Mouse (Mus musculus) heart, embryonic 15.5 days (tissue): ENCODE data around the gene Nbr1. TPM values are rescaled to one million over a fixed set of nuclear protein-coding genes. Genes with fewer than 3 reads are reported as not detected.
"Not testable (repeated sequence)": the region's sequence is repeated elsewhere in the genome, so short reads cannot be mapped to it uniquely, and the experiment has no call there.

Experiments
- ATAC-seq: fragments of 200-750 bp; cut with Nextera tagmentation; replicated peaks from 2 replicates; pipeline ENCODE4 v1.8.0; 2017; ENCODE audit warnings: low read depth, moderate TSS enrichment; ENCODE audit not compliant: insufficient number of reproducible peaks, insufficient read depth, low FRiP score
- H3K27ac ChIP-seq: fragments of 300-500 bp; sonication (generic); 2 replicates; pipeline ENCODE4 v1.5.1; 2015; ENCODE audit warnings: mild to moderate bottlenecking, inconsistent platforms
- H3K27me3 ChIP-seq: fragments of 300-500 bp; sonication (generic); 2 replicates; pipeline ENCODE4 v1.6.1; 2015; ENCODE audit warnings: inconsistent platforms
- H3K36me3 ChIP-seq: fragments of 300-500 bp; sonication (generic); 2 replicates; pipeline ENCODE4 v1.6.1; 2015; ENCODE audit warnings: mild to moderate bottlenecking, inconsistent platforms
- H3K4me1 ChIP-seq: fragments of 300-500 bp; sonication (generic); replicated peaks from 2 replicates; pipeline ENCODE4 v1.6.1; 2015; ENCODE audit warnings: inconsistent platforms
- H3K4me2 ChIP-seq: fragments of 300-500 bp; sonication (generic); 2 replicates; pipeline ENCODE4 v1.6.1; 2015; ENCODE audit warnings: inconsistent platforms, mild to moderate bottlenecking, moderate library complexity
- H3K4me3 ChIP-seq: fragments of 300-500 bp; sonication (generic); 2 replicates; pipeline ENCODE4 v1.5.1; 2015; ENCODE audit warnings: mild to moderate bottlenecking, inconsistent platforms
- H3K9ac ChIP-seq: fragments of 300-500 bp; sonication (generic); 2 replicates; pipeline ENCODE4 v1.6.1; 2015; ENCODE audit warnings: mild to moderate bottlenecking, inconsistent platforms
- H3K9me3 ChIP-seq: fragments of 300-500 bp; sonication (generic); replicated peaks from 2 replicates; pipeline ENCODE4 v1.6.1; 2016; ENCODE audit warnings: inconsistent platforms
- WGBS: fragments of 180-500 bp; shearing (Covaris S2); methylation state at CpG from one replicate; pipeline ENCODE4 v1.1.7; 2015; ENCODE audit warnings: mixed read lengths; 5-methylcytosine and 5-hydroxymethylcytosine counted together
- polyA plus RNA-seq: library from polyadenylated mRNA; unstranded; fragments of >200 nt; fragmentation: Nextera tagmentation; extraction: Ambion mirVana; gene quantifications from 2 replicates; pipeline ENCODE4 v1.2.1, GENCODE M21; 2015

The Nbr1 gene
- polyA plus RNA-seq, 1 experiment from 2014 or later = 58.5 TPM

GRCm38 (mm10) chr11:101583205-101583604 lies 31.3 kb downstream of the Nbr1 start:
- Histone ChIP-seq H3K9me3 (no peaks in the 10 kb centered on the region), H3K36me3 (peaks cover 29% of the 10 kb centered on the region), H3K4me3 (no peak overlapping the region), H3K27ac (no peak overlapping the region), H3K4me1 (peaks cover 7% of the 10 kb centered on the region), H3K27me3 (no peaks in the 10 kb centered on the region), H3K9ac (no peak overlapping the region), H3K4me2 (no peak overlapping the region)
- WGBS = 87% methylated on average over 2 of the region's 2 CpGs
- no peak for ATAC-seq

- H3K9ac ChIP-seq, H3K27ac ChIP-seq, ATAC-seq, H3K4me1 ChIP-seq, H3K9me3 ChIP-seq, H3K4me3 ChIP-seq, H3K4me2 ChIP-seq, H3K27me3 ChIP-seq: not testable (repeated sequence)
- H3K36me3 ChIP-seq = peaks cover 12% of the 10 kb centered on the region; the same call in 1 of the 2 replicates
- 97% methylated on average over 1 of the region's 1 CpGs for WGBS
These were observed 33.1 kb downstream of the Nbr1 start for GRCm38 (mm10) chr11:101585031-101585430.

DNA sequence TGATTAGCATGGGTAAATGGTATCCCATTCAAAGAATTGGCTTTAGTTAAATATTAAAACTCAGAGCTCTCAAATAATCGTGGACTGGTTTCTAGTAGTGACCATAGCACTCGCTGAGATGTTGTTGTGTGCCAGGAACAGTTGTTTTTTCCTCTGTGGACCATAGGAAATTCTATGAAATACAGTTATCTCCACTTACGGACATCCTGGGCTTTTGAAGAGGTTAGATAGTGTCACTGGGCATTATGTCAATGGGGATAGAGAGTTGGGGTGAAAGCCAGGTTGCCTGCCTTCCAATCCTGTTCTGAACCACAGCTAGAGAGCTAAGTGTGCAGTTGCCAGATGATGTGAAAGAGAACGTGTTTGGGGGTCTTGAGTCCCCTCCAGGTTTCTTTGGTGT lies 33.9 kb downstream of the Nbr1 start:
- H3K4me2 ChIP-seq = no peak overlapping the region
- H3K4me1 ChIP-seq = peaks cover 7% of the 10 kb centered on the region
- no peak overlapping the region for H3K4me3 ChIP-seq
- H3K9me3 ChIP-seq = no peaks in the 10 kb centered on the region
- 68% methylated on average over 4 of the region's 4 CpGs for WGBS
- no peak overlapping the region for H3K9ac ChIP-seq
- no peaks in the 10 kb centered on the region for H3K27me3 ChIP-seq
- no peak overlapping the region for H3K27ac ChIP-seq
- H3K36me3 ChIP-seq = peaks cover 5% of the 10 kb centered on the region; the same call in 1 of the 2 replicates
- no peak for ATAC-seq

GRCm38 (mm10) chr11:101587676-101588075 lies 35.7 kb downstream of the Nbr1 start:
- Histone ChIP-seq H3K27me3 (no peaks in the 10 kb centered on the region), H3K9ac (no peak overlapping the region), H3K36me3 (no peaks in the 10 kb centered on the region), H3K4me3 (no peak overlapping the region), H3K4me2 (no peak overlapping the region), H3K4me1 (no peaks in the 10 kb centered on the region), H3K9me3 (no peaks in the 10 kb centered on the region), H3K27ac (no peak overlapping the region)
- ATAC-seq = no peak
- 84% methylated on average over 10 of the region's 10 CpGs for WGBS

DNA sequence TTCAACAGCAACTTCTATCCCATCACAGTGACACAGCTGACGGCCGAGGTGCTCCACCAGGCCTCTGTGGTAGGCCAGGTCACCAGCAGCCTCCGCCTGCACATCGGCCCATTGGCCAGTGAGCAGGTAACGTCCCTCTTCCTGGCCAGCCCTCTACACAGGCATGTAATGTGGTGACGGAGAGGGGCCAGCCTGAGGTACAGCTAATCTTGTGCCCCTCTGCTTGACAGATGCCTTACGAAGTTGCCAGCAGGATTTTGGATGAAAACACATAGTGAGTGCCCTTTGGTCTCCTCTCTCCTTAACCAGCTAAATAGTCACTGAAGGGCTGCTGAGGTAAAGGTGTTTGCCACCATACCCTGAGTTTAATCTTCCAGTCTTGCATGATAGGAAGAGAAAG lies 36.9 kb downstream of the Nbr1 start:
- WGBS = 87% methylated on average over 7 of the region's 7 CpGs
- H3K27me3 ChIP-seq = no peaks in the 10 kb centered on the region
- H3K4me1 ChIP-seq = no peaks in the 10 kb centered on the region
- H3K4me3 ChIP-seq = no peak overlapping the region
- no peak overlapping the region for H3K27ac ChIP-seq
- no peaks in the 10 kb centered on the region for H3K9me3 ChIP-seq
- no peak overlapping the region for H3K9ac ChIP-seq
- no peaks in the 10 kb centered on the region for H3K36me3 ChIP-seq
- H3K4me2 ChIP-seq = no peak overlapping the region
- no peak; the same call in 1 of the 2 replicates for ATAC-seq

DNA sequence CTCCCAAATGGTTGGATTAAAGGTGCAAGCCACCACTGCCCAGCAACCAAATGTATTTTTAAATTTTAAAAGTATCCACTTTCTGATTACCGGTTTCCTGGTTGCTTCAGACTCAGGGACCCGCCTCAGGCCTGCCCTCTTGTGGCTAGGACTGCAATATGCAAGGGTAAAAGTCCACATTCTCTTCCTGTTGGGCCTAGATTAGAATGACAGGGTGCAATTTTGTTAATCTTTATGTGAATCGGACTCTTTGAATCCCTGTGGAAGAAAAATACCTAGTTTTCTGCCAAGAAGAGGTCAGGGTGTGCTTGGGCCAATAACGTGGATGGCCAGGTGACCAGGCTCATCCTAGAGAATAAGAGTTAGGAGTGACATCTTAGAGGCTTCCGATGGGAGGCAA lies 37.5 kb downstream of the Nbr1 start:
- 29% methylated on average over 5 of the region's 5 CpGs for WGBS
- Histone ChIP-seq H3K27ac (no peak overlapping the region), H3K4me1 (no peaks in the 10 kb centered on the region), H3K9me3 (no peaks in the 10 kb centered on the region), H3K4me3 (no peak overlapping the region), H3K4me2 (no peak overlapping the region), H3K9ac (no peak overlapping the region), H3K27me3 (no peaks in the 10 kb centered on the region), H3K36me3 (no peaks in the 10 kb centered on the region)
- no peak for ATAC-seq

DNA sequence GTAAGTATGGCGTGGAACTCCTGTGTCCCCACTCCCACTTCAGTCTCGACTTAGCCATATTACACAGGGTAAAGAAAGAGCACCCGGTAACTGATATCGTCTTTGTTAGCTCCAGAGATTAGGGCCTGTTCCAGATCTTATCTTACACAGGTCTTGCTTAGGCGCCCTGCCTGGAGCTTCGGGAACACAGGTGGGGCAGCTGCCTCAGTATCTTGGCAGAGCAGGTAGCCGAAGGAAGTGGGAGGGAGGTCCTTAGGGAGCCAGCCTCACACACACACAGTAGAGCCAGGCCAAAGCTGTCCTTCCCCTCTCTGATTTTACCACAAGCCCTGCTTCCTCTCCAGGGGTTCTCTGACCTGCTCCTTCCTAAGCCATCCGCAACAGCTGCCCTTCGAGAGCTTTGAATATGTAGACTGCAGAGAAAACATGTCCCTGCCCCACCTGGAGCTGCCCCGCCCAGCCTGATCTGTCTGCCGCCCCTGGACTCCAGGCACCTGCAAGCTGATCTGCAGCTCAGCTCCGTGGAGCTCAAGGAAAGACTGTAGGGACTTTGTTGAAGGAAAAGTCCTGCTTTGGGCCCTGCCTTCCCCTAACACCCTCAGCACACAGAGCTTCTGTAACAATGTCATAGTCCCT lies 38.2 kb downstream of the Nbr1 start:
- no peak for ATAC-seq
- Histone ChIP-seq H3K9ac (no peak overlapping the region), H3K36me3 (no peaks in the 10 kb centered on the region), H3K27me3 (no peaks in the 10 kb centered on the region), H3K4me1 (no peaks in the 10 kb centered on the region), H3K27ac (no peak overlapping the region), H3K4me2 (no peak overlapping the region), H3K9me3 (no peaks in the 10 kb centered on the region), H3K4me3 (no peak overlapping the region)
- 65% methylated on average over 12 of the region's 12 CpGs for WGBS

DNA sequence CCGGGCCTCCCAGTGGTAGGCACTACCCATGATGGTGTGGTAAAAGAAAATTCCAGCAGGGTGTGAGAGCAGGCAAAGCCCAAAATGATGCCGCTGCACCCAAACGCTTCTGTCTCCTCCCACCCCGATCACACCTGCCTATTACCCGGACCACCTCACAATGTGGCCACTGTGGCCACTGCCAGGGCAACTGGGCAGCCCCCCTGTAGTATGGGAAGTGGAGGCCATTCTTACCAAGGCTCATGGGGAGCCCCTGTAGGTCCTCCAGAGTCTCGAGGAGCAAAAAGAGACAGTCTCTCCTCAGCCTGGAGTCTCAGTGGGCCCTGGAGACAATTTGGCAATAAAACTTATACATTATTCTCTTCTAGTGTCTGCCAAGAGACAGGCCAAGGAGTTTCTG lies 47.2 kb downstream of the Nbr1 start, which contains the start of gene Gm11634:
Gene Gm11634, minus strand, starts transcription at position 101 of the 400 bp plus-strand sequence.
- no peak within 1 kb of the TSS for H3K4me2 ChIP-seq
- no peaks in the 10 kb centered on the region for H3K4me1 ChIP-seq
- ATAC-seq = no peak
- WGBS = 74% methylated on average over 6 of the region's 6 CpGs
- H3K9me3 ChIP-seq = no peaks in the 10 kb centered on the region
- no peak within 1 kb of the TSS for H3K27ac ChIP-seq
- no peaks in the 10 kb centered on the region for H3K36me3 ChIP-seq
- H3K9ac ChIP-seq = no peak within 1 kb of the TSS
- H3K4me3 ChIP-seq = no peak within 1 kb of the TSS
- peaks cover 17% of the 10 kb centered on the region for H3K27me3 ChIP-seq

- H3K27me3 ChIP-seq = peaks cover 17% of the 10 kb centered on the region
- H3K27ac ChIP-seq = no peak overlapping the region
- ATAC-seq = no peak
- no peaks in the 10 kb centered on the region for H3K36me3 ChIP-seq
- 6% methylated on average over 3 of the region's 3 CpGs for WGBS
- no peak overlapping the region for H3K9ac ChIP-seq
- no peak overlapping the region for H3K4me2 ChIP-seq
- H3K4me1 ChIP-seq = 0 out of 2 replicates have a peak, but pooled peaks cover 4% of the 10 kb centered on the region
- H3K9me3 ChIP-seq = no peaks in the 10 kb centered on the region
- H3K4me3 ChIP-seq = no peak overlapping the region
These were observed 50.5 kb downstream of the Nbr1 start for GRCm38 (mm10) chr11:101602491-101602890.

GRCm38 (mm10) chr11:101604116-101604515 lies 52.2 kb downstream of the Nbr1 start:
- WGBS = 4% methylated on average over 3 of the region's 3 CpGs
- Histone ChIP-seq H3K27me3 (peaks cover 13% of the 10 kb centered on the region), H3K27ac (no peak overlapping the region), H3K36me3 (no peaks in the 10 kb centered on the region), H3K4me2 (peak overlapping the region; percentile 59; the same call in 1 of the 2 replicates), H3K9me3 (no peaks in the 10 kb centered on the region), H3K9ac (no peak overlapping the region), H3K4me1 (0 out of 2 replicates have a peak, but pooled peaks cover 4% of the 10 kb centered on the region), H3K4me3 (peak overlapping the region; percentile 37)
- ATAC-seq = no peak

DNA sequence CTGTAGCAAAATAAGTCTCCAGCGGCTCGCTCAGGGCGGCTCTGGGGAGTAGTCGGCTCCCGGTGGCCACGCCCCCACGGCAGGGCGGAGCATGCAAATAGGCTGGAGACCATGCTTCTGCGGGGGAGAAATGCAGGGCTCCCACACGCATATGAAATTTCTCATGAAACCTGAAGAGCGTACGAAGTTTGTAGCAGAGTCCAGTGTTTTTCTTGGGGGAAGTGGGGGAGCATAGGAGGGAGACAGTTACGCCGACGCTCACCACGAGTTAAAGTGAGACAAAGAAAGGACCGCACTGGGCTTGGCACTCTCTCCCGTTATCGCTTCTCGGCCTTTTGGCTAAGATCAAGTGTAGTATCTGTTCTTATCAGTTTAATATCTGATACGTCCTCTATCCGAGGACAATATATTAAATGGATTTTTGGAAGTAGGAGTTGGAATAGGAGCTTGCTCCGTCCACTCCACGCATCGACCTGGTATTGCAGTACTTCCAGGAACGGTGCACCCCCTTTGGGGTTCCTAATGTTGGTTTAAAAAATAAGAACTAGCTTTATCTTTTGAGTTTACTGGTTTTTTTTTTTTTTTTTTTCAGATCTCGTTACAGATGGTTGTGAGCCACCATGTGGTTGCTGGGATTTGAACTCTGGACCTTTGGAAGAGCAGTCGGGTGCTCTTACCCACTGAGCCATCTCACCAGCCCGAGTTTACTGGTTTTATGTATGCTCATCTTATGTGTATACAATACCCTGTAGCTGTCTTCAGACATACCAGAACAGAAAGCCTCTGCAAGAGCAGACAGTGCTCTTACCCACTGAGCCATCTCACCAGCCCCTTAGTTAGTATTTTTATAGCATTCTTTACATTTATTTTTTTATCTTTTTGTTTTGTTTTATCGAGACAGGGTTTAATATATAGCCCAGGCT lies 52.8 kb downstream of the Nbr1 start:
- peak overlapping the region; percentile 59 for H3K4me2 ChIP-seq
- 2% methylated on average over 30 of the region's 30 CpGs for WGBS

More for the DNA sequence above, 52.8 kb downstream of the Nbr1 start:
- not testable (repeated sequence) for H3K4me1 ChIP-seq, H3K36me3 ChIP-seq, H3K27me3 ChIP-seq, H3K9me3 ChIP-seq, ATAC-seq
- H3K27ac ChIP-seq = 0 out of 2 replicates have a peak overlapping the region, but pooled peaks have one; percentile 28
- H3K4me3 ChIP-seq = peak overlapping the region; percentile 37
- H3K9ac ChIP-seq = peak overlapping the region; percentile 44; the same call in 1 of the 2 replicates
